Mouse (Mus musculus) heart, adult 2 months (tissue): ENCODE data around the gene Stra8.

ENCODE experiments used
- CTCF ChIP-seq: fragments of 200-600 bp; IDR thresholded peaks from 2 replicates; pipeline ENCODE4 v1.8.1; 2022; ENCODE audit warnings: antibody characterized with exemption, mild to moderate bottlenecking, moderate library complexity
- EP300 ChIP-seq: fragments of 200-500 bp; IDR thresholded peaks from 2 replicates; pipeline ENCODE4 v1.6.1; 2011; ENCODE audit warnings: low read depth, low read length, control low read depth; ENCODE audit not compliant: insufficient read depth
- POLR2A ChIP-seq: fragments of 200-500 bp; IDR thresholded peaks from 2 replicates; pipeline ENCODE4 v1.6.1; 2011; ENCODE audit warnings: mild to moderate bottlenecking, low read depth, low read length, control low read depth; ENCODE audit not compliant: insufficient read depth

DNA sequence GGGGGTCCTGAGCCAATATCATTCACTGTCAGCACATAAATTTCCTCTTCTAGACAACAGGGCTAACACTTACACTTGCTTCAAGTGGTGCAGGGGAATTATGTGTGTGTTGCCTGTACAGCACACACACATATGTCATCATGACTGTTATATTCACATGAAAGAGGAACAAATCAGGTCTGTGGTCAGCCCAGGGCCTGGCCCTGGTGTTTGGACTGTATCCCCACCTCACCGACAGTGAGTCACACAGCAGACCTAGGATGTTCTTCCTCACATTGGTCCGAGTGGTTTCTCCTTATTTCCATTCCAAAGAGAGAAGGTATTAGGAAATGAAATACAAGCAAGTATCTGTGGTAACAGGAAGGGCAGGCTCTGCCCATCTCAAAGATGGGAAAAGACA lies 44.6 kb downstream of the Stra8 start:
- TF ChIP-seq CTCF (no peak), POLR2A (no peak), EP300 (no peak)
